ENCODE assay signal across 8 mouse cellular contexts in the genomic region with DNA sequence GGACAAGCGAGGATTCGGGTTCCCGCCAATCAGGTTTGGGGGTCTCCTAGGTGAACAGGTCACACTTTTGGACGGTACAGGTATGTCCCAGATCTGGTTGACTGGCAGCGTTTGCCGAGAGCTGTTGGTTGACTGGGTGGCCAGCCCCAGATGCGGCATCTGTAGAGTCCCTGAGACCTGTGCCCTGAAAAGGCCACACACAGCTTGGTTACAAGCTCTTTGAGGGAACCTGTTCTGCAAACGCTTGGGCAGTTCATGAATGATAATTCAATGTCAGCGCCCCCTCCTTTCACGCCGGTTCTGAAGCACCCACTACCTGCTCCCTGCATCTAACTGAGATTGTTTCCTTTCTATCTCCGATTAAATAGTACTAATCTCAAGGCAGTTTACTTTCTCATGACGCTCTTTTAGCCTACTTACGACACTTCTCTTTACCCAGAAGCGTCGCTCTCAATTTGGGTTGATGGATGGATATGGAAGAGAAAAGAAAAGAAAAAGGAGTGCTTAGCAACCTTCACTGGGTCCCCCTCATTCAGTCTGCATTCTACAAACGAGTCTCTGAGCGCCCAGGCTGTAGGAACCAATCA. TPM values are rescaled to one million over a fixed set of nuclear protein-coding genes. Genes with fewer than 3 reads are reported as not detected.
A peak's percentile ranks its signal among the peaks of the same experiment; 100 is the strongest.
DNase-seq lines count a peak whose midpoint lies in the region; ATAC-seq lines count a peak whose summit lies in the region.

No protein-coding gene starts in this region.

- no peak overlapping the region for H3K27ac ChIP-seq in hindbrain, embryonic 11.5 days (ENCODE audit: low read depth, low read length)
- H3K27ac ChIP-seq in stomach, embryonic 16.5 days (ENCODE audit: low read length): peak overlapping the region; percentile 90

- H3K4me2 ChIP-seq in hindbrain, embryonic 11.5 days (replicated peaks; ENCODE audit: low read depth, low read length): peak overlapping the region; percentile 51
- H3K4me2 ChIP-seq in stomach, embryonic 16.5 days (ENCODE audit: low read depth, low read length): peak overlapping the region; percentile 52

- peak overlapping the region; percentile 55 for H3K4me3 ChIP-seq in hindbrain, embryonic 11.5 days (ENCODE audit: low read depth, low read length)
- H3K4me3 ChIP-seq in stomach, embryonic 16.5 days (replicated peaks; ENCODE audit: low read length): peak overlapping the region; percentile 71

- peak; percentile 34; the same call in 1 of the 2 replicates for ATAC-seq in hindbrain, embryonic 11.5 days (ENCODE audit: low FRiP score)
- ATAC-seq in stomach, embryonic 16.5 days (ENCODE audit: insufficient read depth, low FRiP score): peak; percentile 52

- peak; percentile 14 to 51 for DNase-seq in kidney, postnatal 36 days
- no peak for DNase-seq in kidney, adult 8-10 months
- peak; percentile 39 for DNase-seq in brain, adult 2 months (ENCODE audit: low read depth, low spot score)
- DNase-seq in hindbrain, embryonic 11.5 days (ENCODE audit: low spot score): no peak
- DNase-seq in lung, postnatal 36 days: peak; percentile 27
- no peak for DNase-seq in adrenal gland, postnatal 14 days
- no peak for DNase-seq in ovary, postnatal 36 days (ENCODE audit: low spot score)

- WGBS in hindbrain, embryonic 11.5 days: 2% methylated on average over 18 of the region's 18 CpGs
- WGBS in stomach, embryonic 16.5 days: 2% methylated on average over 18 of the region's 18 CpGs

- H3K9ac ChIP-seq in hindbrain, embryonic 11.5 days (ENCODE audit: low read depth, low read length): peak overlapping the region; percentile 46; the same call in 1 of the 2 replicates
- H3K9ac ChIP-seq in stomach, embryonic 16.5 days (ENCODE audit: low read length): peak overlapping the region; percentile 79

- H3K9me3 ChIP-seq in hindbrain, embryonic 11.5 days (ENCODE audit: control insufficient read depth, low read length): no peaks in the 10 kb centered on the region
- H3K9me3 ChIP-seq in stomach, embryonic 16.5 days (replicated peaks; ENCODE audit: control insufficient read depth, low read length): no peaks in the 10 kb centered on the region

- H3K36me3 ChIP-seq in hindbrain, embryonic 11.5 days (ENCODE audit: control insufficient read depth, insufficient read depth, low read length): no peaks in the 10 kb centered on the region
- no peaks in the 10 kb centered on the region for H3K36me3 ChIP-seq in stomach, embryonic 16.5 days (ENCODE audit: control insufficient read depth, insufficient read depth, low read length)

- no peaks in the 10 kb centered on the region for H3K27me3 ChIP-seq in hindbrain, embryonic 11.5 days (ENCODE audit: control insufficient read depth, insufficient read depth, low read length)
- no peaks in the 10 kb centered on the region for H3K27me3 ChIP-seq in stomach, embryonic 16.5 days (ENCODE audit: control insufficient read depth, insufficient read depth, low read length)

- H3K4me1 ChIP-seq in hindbrain, embryonic 11.5 days (replicated peaks; ENCODE audit: control insufficient read depth, insufficient read depth, low read length): no peaks in the 10 kb centered on the region
- peaks cover 2% of the 10 kb centered on the region; the same call in 1 of the 2 replicates for H3K4me1 ChIP-seq in stomach, embryonic 16.5 days (ENCODE audit: control insufficient read depth, insufficient read depth, low read length)

RNA-seq across cellular contexts. Expression of a gene that starts 37.9 kb away (rescaled TPM):
- polyA plus RNA-seq in hindbrain, embryonic 11.5 days (2014; fragmentation: Nextera tagmentation; extraction: Ambion mirVana): 3.1 and 4.9 TPM in 2 replicates
- 1.0 and 1.2 TPM in 2 replicates for polyA plus RNA-seq in stomach, embryonic 16.5 days (2015; fragmentation: Nextera tagmentation; extraction: Ambion mirVana)
- total RNA-seq in adrenal gland, postnatal 14 days (2021): not detected in 2 replicates

RNA-seq across cellular contexts. Expression of a gene that starts 42.7 kb away (rescaled TPM):
- 31.9 and 32.3 TPM in 2 replicates for polyA plus RNA-seq in hindbrain, embryonic 11.5 days (2014; fragmentation: Nextera tagmentation; extraction: Ambion mirVana)
- 33.0 and 34.3 TPM in 2 replicates for polyA plus RNA-seq in stomach, embryonic 16.5 days (2015; fragmentation: Nextera tagmentation; extraction: Ambion mirVana)
- total RNA-seq in adrenal gland, postnatal 14 days (2021): 22.0 and 22.4 TPM in 2 replicates

RNA-seq across cellular contexts. Expression of a gene that starts 47.1 kb away (rescaled TPM):
- polyA plus RNA-seq in hindbrain, embryonic 11.5 days (2014; fragmentation: Nextera tagmentation; extraction: Ambion mirVana): 35.8 and 36.2 TPM in 2 replicates
- polyA plus RNA-seq in stomach, embryonic 16.5 days (2015; fragmentation: Nextera tagmentation; extraction: Ambion mirVana): 50.1 and 55.3 TPM in 2 replicates
- 25.3 and 26.0 TPM in 2 replicates for total RNA-seq in adrenal gland, postnatal 14 days (2021)

Comparison
In these comparisons a context has a peak if more than half of its experiments do, and no peak if none do; other contexts are left out.
1. DNase-seq: peak in kidney, postnatal 36 days (2 of 2), brain, adult 2 months (single experiment) and lung, postnatal 36 days (single experiment); none in kidney, adult 8-10 months (0 of 2), hindbrain, embryonic 11.5 days (single experiment), adrenal gland, postnatal 14 days (single experiment) and ovary, postnatal 36 days (single experiment).